Mouse (Mus musculus) granulocyte monocyte progenitor cell, adult 5-6 weeks (primary cell): Measurements from ENCODE around the gene Micu1. TPM values are rescaled to one million over a fixed set of nuclear protein-coding genes. Genes with fewer than 3 reads are reported as not detected.

Experiments
- ATAC-seq: replicated peaks from 2 replicates; pipeline ENCODE4 v1.8.0; 2016; ENCODE audit warnings: mild to moderate bottlenecking, moderate TSS enrichment, inconsistent platforms; ENCODE audit not compliant: poor library complexity, severe bottlenecking
- total RNA-seq, 2 experiments: library from RNA; stranded (forward) in 1 of 2; stranded (reverse) in 1 of 2; fragments of 200-712, 200-1000 nt in 1 of 2; fragments of >200 nt in 1 of 2; fragmentation: Nextera tagmentation in 1 of 2; gene quantifications; 2 replicates each; pipeline ENCODE4 v1.2.3; 2014 to 2017

The Micu1 gene
- total RNA-seq, 2 experiments from 2014 or later, result 65.7 to 95.7 TPM

DNA sequence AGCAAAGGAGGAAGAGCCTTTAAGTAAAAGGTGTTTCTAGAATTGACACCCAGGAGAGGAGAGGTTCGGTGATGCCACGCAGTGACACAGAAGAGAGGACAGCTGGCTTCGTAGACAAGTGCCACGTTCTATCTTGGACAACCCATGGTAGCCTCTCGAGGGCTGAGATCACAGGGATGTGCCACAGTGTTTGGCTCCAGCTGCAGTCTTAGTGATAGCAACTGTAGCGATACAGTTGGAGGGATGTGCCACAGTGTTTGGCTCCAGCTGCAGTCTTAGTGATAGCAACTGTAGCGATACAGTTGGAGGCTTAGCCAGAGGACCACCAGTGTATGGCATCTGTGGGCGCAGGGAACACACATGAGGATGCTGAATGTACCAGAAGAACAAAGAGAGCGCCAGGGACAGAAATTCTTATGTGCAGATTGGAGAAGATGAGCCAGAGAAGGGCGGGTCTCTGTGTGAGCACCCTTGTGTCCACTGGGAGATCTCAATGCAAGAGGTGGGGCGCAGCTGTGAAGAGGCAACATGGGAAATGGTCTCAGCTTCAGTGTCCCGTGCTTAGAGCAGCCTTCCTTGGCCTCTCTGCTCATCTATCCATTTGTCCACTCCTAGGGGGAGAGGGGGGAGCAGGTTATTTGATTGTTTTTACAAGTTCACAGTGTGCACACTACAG, 98.7 kb downstream of the Micu1 start:
- ATAC-seq, result no peak

DNA sequence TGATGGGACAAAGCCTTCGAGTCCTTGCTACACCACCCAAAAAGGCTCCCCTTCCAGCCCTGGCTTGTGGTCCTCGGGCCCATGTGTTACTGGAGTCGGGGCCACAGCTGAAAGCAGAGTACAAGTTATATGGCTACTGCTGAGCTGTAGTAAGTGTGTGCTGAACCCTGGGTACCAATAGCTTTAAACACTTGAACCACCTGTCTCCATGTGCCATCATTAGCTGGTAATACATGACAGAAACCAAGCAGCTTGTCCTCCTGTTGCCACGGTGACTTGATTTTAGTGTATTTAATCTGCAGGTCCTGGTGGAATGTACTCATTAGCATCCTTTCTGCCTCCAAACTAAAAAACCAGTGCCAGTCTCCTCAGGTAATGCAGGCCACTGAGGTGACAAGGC, 106.4 kb downstream of the Micu1 start:
- ATAC-seq, result no peak

DNA sequence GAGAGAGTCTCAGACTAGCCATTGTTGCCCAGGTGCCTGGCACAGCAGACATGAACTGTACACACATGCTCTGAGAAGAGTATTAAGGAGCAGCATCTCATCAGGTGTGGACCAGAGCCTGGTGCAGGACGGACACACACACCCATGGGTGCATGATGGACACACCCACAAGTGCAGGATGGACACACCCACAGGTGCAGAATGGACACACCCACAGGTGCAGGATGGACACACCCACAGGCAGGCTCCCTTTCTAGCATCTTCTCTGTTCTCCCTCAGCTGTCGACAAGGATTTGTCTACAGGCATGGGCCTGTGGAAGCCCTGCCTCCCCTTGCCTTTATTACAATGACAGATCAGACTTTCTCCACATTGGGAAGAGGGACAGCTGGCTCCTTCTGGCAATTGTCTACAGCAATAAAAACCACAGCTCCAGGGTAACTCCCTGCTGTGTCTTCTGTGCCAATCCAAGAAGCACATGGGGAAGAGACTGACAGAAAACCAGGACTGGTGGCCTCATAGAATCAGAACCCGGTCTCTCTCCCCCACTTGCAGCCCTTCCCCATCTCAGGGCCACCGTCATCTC, 107.8 kb downstream of the Micu1 start:
- ATAC-seq, result no peak

- ATAC-seq, result no peak
These were observed 110.7 kb downstream of the Micu1 start for GRCm38 (mm10) chr10:59812939-59813338.

GRCm38 (mm10) chr10:59813759-59814158, 111.5 kb downstream of the Micu1 start:
- ATAC-seq, result no peak

DNA sequence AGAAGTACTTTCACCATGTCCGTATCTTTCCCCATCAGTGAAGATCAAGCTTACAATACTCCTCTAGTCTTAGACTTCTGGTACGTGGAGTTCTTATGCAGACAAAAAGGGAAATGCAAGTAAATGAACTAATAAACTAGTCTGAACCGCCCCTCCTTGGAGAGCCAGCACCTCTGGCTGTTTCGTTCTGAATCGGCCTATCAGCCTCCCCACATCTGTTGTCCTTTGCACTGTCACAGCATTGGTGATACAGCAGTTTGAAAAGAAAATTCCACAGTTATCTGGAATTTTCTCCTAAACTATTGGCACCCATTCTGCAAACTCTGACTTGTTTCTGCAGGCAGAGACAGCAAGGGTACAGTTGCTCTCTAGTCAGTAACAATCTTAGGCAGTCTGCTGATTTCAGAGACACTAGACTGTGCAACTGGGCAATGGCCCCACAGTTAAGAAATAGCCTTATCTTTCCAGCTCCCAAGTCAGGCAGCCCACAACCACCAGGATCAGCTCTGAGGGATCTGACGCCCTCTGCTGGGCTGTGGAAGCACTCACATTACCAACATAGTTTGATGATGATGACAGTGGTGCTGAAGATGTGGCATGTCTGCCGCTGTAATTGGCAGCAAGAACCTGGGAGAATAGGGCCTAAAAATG, 112.4 kb downstream of the Micu1 start:
- peak; percentile 78 for ATAC-seq

DNA sequence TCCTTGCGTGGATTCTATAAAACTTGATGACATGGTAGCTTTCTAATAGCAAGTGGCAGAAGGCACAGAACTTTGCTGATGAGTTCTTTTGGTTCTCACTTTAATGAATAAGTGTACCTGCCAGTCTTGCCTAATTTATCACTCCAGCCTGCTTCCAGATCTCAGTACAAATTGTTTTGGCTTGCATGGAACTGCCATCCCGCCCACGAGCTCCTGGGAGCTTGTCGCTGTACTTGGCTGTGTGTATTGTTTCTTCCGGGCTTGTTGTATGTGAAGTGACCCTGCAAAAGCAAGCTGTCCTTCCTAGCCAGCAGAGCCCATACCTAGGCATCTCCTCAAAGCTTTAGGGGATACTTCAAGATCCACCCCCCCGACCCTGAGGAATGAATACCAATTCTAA, 114.3 kb downstream of the Micu1 start:
- ATAC-seq, result no peak

- ATAC-seq, result no peak
These were observed 115.3 kb downstream of the Micu1 start for GRCm38 (mm10) chr10:59817528-59817927.

DNA sequence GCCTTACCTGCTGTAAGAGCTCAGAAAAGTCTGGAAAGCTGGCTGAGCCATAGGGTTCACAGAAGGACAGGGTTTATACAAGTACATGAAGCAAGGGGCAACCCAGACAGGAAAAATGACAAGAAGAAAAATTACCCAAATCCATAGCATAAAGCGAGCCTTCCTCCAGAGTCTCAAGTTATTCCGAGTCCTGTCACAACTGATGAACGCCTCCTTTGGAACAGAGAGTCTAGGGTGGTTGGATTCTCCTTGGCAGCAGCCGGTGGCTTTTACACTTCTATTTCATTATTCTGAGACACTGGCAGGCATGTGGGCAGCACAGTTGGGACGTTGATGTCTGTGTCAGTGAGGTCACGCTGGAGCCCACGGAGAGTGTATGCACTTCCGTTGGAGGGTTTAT, 115.7 kb downstream of the Micu1 start:
- ATAC-seq, result no peak

GRCm38 (mm10) chr10:59819146-59819545, 116.9 kb downstream of the Micu1 start:
- no peak for ATAC-seq

- ATAC-seq, result no peak
These were observed 118.6 kb downstream of the Micu1 start for GRCm38 (mm10) chr10:59820886-59821285.

DNA sequence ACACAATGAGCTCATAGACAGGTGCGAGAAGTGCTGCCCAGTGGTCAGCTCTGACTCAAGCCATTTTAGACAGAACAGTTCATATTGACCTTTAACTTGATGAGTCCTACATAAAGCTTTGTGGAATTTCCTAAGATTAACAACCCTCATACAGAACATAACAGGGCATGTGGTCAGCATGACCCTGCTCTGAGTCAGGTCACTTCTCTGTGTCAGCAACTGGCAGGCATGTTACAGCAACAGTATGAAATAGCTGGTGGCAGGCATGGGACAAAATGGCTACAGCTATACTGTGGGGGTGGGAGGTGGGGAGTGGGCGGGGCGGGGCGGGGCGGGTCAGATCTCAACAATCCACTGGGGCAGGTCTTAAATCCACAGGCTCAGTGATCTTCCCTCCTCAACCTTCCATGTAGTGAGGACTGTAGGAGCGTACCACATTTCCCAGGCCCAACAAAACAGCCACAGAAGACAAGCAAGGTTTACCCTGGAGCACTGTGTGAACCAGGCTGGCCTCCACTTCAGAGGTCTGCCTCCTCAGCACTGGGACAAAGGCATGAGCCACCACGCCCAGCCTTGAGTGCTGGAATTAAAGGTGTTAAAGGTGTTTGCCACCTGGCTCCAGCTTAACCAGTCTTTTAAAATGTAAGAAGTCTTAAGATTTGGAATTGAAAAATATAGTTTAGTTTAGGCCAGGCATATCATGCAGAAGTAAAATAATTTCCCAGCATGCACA, 119.2 kb downstream of the Micu1 start:
- ATAC-seq, result no peak

- ATAC-seq, result peak; percentile 93
These were observed 120.6 kb downstream of the Micu1 start for GRCm38 (mm10) chr10:59822857-59823256.

GRCm38 (mm10) chr10:59825137-59825812, 123.0 kb downstream of the Micu1 start:
- ATAC-seq, result peak; percentile 7; the same call in 1 of the 2 replicates

DNA sequence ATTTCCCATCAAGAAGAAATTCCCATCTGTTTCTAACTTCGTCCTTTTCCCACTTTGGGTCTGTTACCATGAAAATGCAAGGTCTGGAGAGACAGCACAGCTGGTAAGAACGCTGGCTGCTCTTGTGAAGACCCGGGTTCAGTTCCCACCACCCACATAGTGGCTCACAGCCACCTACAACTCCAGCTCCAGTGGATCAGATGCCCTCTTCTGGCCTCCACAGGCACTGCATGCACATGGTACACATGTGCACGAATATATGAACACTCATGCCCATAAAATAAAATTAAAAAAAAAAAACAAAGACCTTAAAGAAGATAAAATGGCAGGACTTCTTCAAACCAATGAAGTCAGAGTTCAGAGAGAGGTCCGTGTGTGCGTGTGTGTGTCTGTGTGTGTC, 127.6 kb downstream of the Micu1 start:
- ATAC-seq, result no peak

GRCm38 (mm10) chr10:59831950-59832349, 129.7 kb downstream of the Micu1 start:
- peak; percentile 30; the same call in 1 of the 2 replicates for ATAC-seq

DNA sequence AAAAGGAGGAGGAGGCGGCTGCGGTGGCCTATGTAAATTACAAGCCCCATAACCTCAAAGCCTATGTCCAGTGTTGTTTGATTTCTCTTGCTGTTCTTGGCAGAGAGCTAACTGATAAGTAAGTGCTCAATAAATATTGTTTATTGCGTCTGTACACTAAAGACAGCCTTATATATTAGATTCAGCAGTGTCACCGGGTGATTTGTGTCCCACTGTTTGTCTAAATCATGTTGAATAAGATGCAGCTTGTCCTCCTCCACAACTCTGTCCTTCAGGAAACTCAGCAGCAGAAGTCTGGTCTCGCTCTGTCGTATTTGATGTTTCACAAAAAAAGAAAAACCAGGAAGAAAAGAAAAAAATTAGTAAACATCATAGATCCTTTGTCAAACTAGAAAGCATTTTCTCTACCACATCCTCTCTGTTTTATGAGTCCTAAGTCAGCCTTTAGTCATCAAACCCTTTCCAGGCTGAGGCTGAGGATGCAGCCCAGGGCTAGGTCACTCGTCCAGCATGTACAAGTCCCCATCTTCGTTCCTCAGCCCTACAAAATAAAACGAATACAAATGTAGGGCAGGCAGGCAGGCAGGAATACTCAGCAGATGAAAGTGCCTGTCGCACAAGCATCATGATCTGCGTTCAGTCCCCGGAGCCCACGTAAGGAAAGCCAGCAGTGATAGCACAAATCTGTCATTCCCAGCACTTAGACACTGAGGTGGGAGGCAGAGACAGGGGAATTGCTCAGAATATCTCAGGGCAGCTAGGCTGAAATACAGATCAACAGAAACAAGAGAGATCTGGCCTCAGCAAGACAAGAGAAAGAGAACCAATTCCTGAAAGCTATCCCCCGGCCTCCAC, 133.3 kb downstream of the Micu1 start:
- no peak for ATAC-seq

DNA sequence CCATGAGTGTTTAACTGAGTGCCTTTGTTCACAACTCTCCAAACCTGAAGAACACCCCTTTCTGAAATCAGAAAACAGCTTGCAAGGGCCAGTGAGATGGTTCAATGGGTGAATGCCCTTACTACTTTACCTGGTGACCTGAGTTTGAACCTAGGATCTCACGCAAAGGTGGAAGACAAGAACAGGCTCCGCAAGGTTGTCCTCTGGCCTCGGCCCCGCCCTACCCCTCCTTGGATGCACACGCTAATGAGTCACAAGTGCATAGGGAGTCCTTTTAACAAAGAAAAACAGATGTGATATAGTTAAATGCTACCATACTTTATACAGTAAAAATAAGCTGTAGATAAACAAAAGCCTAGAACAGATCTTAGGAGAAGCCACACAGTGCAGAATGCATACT, 135.2 kb downstream of the Micu1 start:
- no peak for ATAC-seq

DNA sequence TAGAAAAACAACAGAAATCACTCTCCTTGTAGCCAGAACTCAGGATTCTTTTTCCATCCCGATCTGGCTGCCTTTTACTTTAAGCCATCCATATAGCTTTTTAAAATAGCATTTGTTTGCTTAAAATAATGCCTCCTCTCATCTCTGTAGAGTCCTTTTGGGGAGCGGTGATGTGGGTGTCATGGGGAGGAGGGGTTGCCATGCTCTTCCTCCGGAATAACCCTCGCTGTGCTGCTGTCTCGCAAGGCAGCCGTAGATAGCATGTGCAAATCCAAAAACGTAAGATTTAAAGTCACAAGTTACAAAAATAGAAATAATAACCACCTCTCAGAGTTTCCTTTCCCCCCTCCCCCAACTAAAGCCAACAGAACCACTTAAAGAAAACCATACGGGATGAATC, 139.2 kb downstream of the Micu1 start:
- no peak for ATAC-seq

DNA sequence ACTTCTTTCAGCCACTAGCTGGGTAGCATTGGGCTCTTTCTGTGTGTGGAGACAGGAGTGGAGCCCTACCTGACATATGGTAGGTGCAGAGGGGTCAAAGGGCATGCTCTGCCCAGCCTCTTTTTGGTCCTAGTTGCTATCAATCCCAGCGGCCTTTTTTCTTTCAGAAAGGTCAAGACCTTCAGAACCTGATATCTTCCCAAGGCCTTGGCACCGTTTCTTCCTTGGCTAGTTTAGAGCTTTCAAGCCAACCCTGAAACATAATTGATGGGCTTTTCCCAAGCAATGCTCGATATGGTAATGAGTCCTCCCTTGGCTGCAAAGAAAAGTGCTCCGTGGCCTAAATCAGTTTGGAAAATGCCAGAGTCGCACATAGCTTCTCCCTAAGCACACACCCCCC, 140.8 kb downstream of the Micu1 start:
- no peak for ATAC-seq
